Mouse (Mus musculus) lung, postnatal 0 days (tissue): ENCODE data around the gene Vps16. TPM values are rescaled to one million over a fixed set of nuclear protein-coding genes. Genes with fewer than 3 reads are reported as not detected.
A peak's percentile ranks its signal among the peaks of the same experiment; 100 is the strongest.

Experiments used
- ATAC-seq: fragments of 200-750 bp; cut with Nextera tagmentation; 2 replicates; pipeline ENCODE4 v1.8.0; 2017; ENCODE audit warnings: moderate library complexity
- DNase-seq: peaks from one replicate; pipeline ENCODE4 v3.0.0-alpha.2; 2016; ENCODE audit warnings: low spot score
- H3K27ac ChIP-seq: fragments of 300-500 bp; sonication (generic); 2 replicates; pipeline ENCODE4 v1.5.1; 2014; ENCODE audit warnings: antibody characterized with exemption, mild to moderate bottlenecking, low read length, mixed read lengths
- H3K27me3 ChIP-seq: fragments of 300-500 bp; sonication (generic); replicated peaks from 2 replicates; pipeline ENCODE4 v1.6.1; 2014; ENCODE audit warnings: low read length, mixed read lengths; ENCODE audit not compliant: insufficient read depth
- H3K36me3 ChIP-seq: fragments of 300-500 bp; sonication (generic); 2 replicates; pipeline ENCODE4 v1.6.1; 2014; ENCODE audit warnings: low read length, mixed read lengths; ENCODE audit not compliant: insufficient read depth
- H3K4me1 ChIP-seq: fragments of 300-500 bp; sonication (generic); 2 replicates; pipeline ENCODE4 v1.6.1; 2014; ENCODE audit warnings: antibody characterized with exemption, low read depth, low read length, mixed read lengths; ENCODE audit not compliant: insufficient read depth
- H3K4me2 ChIP-seq: fragments of 300-500 bp; sonication (generic); replicated peaks from 2 replicates; pipeline ENCODE4 v1.6.1; 2014; ENCODE audit warnings: low read depth, mild to moderate bottlenecking, low read length, moderate library complexity, mixed read lengths
- H3K4me3 ChIP-seq: fragments of 300-500 bp; sonication (generic); 2 replicates; pipeline ENCODE4 v1.5.1; 2014; ENCODE audit warnings: low read depth, low read length
- H3K9ac ChIP-seq: fragments of 300-500 bp; sonication (generic); replicated peaks from 2 replicates; pipeline ENCODE4 v1.6.1; 2014; ENCODE audit warnings: low read depth, mild to moderate bottlenecking
- H3K9me3 ChIP-seq: fragments of 300-500 bp; sonication (generic); 2 replicates; pipeline ENCODE4 v1.6.1; 2016; ENCODE audit warnings: low read length, mixed read lengths
- CTCF ChIP-seq: IDR thresholded peaks from 2 replicates; pipeline ENCODE4 v1.5.1; 2016; ENCODE audit warnings: antibody characterized with exemption, mild to moderate bottlenecking
- EP300 ChIP-seq: IDR thresholded peaks from 2 replicates; pipeline ENCODE4 v1.6.1; 2016; ENCODE audit warnings: antibody characterized with exemption, mild to moderate bottlenecking, control low read depth
- WGBS: fragments of 180-500 bp; shearing (Covaris S2); extraction: QIAGEN DNeasy Blood & Tissue Kit; methylation state at CpG from one replicate; pipeline ENCODE4 v1.1.7; 2014; 5-methylcytosine and 5-hydroxymethylcytosine counted together
- polyA plus RNA-seq: library from polyadenylated mRNA; unstranded; fragments of >200 nt; fragmentation: Nextera tagmentation; extraction: Ambion mirVana; gene quantifications from 2 replicates; pipeline ENCODE4 v1.2.1, GENCODE M21; 2015

Gene Vps16
- polyA plus RNA-seq, 1 experiment from 2014 or later: 47.0 TPM

DNA sequence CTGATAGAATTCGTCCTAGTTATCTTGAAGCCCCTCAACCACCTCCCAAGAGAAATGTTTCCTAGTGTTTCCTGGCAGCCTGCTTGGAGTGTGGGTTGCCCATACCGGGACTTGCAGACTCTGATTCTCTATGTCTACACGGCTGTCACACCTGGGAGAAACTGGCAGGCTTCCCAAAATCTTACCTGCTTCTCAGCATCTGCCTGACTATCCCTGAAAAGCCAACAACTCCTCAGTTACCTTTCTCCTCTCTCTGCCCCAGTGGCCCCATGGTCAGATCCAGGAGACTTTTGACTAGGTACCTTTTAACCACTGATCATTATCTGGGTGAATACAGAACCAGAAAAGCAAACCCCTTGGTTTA, 27.6 kb downstream of the Vps16 start:
- peak overlapping the region; percentile 91 for H3K4me2 ChIP-seq
- ATAC-seq (no peak), DNase-seq (no peak)
- WGBS: 44% methylated on average over 3 of the region's 3 CpGs
- TF ChIP-seq CTCF (no peak), EP300 (no peak)
- no peak overlapping the region for H3K9ac ChIP-seq
- H3K9me3 ChIP-seq: no peaks in the 10 kb centered on the region
- H3K36me3 ChIP-seq: no peaks in the 10 kb centered on the region
- H3K27ac ChIP-seq: no peak overlapping the region
- no peaks in the 10 kb centered on the region for H3K27me3 ChIP-seq
- peaks cover 12% of the 10 kb centered on the region for H3K4me1 ChIP-seq
- H3K4me3 ChIP-seq: no peak overlapping the region

DNA sequence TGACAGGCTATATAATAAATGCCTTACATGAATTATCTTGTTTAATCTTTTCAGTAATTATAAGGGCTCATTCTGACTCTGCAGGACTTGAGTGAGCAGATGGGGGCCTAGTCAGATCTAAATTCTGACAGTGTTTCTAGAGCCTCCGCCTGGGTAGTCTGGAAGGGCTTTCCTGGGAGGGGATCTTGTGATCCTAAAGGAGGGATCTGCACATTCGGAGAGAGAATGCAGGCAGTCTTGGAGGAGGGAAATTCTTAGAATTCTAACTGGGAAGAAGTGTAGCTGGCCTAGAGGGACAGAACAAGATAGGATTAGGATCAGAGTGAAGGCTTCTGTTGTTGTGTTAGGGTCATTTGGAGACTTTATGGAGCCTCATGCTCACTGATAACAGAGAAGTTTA, 28.1 kb downstream of the Vps16 start:
- Histone ChIP-seq H3K4me1 (peaks cover 12% of the 10 kb centered on the region), H3K4me2 (no peak overlapping the region), H3K4me3 (no peak overlapping the region), H3K36me3 (no peaks in the 10 kb centered on the region), H3K9me3 (no peaks in the 10 kb centered on the region), H3K27me3 (no peaks in the 10 kb centered on the region), H3K9ac (no peak overlapping the region), H3K27ac (no peak overlapping the region)
- WGBS: 72% methylated on average over 2 of the region's 2 CpGs
- no peak for DNase-seq
- no peak for TF ChIP-seq EP300
- TF ChIP-seq CTCF: no peak
- no peak for ATAC-seq

DNA sequence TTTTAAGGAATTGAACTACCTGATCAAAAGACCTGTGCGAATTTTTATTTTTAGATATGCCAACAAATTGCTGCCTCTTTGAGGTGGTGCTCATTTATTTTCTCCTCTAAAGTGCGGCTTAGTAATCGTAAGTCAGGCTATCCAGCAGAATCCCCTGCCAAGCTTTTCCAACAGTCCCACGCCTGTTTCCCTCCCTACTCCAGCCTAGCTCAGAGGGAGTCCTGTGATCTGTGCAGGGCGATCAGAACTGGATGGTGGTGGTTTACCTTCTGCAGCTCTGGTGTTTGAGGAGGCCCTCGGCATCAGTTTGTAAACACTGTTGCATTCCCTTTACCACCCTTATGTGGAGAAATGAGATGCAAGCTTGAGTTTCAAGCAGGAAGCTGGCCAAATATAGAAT, 29.3 kb downstream of the Vps16 start:
- Histone ChIP-seq H3K4me3 (no peak overlapping the region), H3K9me3 (no peaks in the 10 kb centered on the region), H3K4me1 (peaks cover 12% of the 10 kb centered on the region), H3K27ac (no peak overlapping the region), H3K9ac (no peak overlapping the region), H3K36me3 (no peaks in the 10 kb centered on the region), H3K4me2 (no peak overlapping the region), H3K27me3 (no peaks in the 10 kb centered on the region)
- 54% methylated on average over 6 of the region's 6 CpGs for WGBS
- DNase-seq: no peak
- no peak for ATAC-seq
- TF ChIP-seq CTCF: no peak
- no peak for TF ChIP-seq EP300

DNA sequence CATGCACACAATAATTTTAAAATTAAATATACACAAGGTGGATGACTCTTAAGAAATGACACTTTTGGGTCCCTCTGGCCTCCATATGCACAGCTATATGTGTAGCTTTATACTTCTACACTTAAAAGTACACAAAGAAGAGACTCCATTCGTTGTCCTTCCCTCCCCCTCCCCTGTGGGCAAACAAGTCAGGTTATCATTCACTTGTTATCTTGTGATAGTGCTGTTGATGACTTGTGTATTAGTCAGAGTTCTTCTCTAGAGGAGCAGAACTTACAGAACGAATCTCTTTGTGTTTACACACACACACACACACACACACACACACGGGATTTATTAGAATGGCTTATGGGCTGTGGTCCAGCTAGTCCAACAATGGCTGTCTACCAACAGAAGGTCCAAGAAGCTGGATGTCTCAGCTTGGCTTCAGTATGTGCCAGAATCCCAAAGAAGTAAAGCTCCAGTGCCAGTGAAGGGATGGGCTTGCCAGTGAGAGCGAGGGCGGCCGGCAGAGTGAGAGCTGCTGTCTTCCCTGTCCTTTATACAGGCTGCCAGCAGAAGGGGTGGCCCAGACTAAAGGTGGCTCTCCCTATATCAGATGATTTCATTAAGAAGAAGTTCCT, 30.7 kb downstream of the Vps16 start:
- Histone ChIP-seq H3K4me2 (no peak overlapping the region), H3K36me3 (no peaks in the 10 kb centered on the region), H3K9ac (no peak overlapping the region), H3K27ac (no peak overlapping the region), H3K4me3 (no peak overlapping the region), H3K9me3 (no peaks in the 10 kb centered on the region), H3K4me1 (peaks cover 8% of the 10 kb centered on the region), H3K27me3 (no peaks in the 10 kb centered on the region)
- no peak for TF ChIP-seq EP300
- TF ChIP-seq CTCF: no peak
- 51% methylated on average over 6 of the region's 6 CpGs for WGBS
- ATAC-seq (no peak), DNase-seq (no peak)

DNA sequence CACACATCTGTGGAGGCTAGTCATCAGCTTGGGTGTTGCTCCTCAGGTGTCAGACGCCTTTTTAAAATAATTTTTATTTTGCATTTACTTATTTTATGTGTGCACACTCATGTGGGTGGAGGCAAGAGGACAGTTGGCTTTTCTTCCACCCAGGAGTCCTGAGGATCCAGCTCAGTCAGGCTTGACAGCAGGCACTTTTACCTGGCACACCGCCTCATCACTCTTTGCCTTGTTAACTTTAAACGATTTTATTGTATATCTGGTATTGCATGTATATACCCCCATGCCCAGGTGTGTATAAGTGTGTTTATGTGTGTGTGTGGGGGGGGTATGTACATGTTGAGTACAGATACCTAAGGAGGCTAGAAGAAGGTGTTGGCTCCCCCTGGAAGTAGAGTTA, 33.7 kb downstream of the Vps16 start:
- ATAC-seq: no peak
- DNase-seq: no peak
- Histone ChIP-seq H3K27ac (no peak overlapping the region), H3K27me3 (no peaks in the 10 kb centered on the region), H3K4me1 (no peaks in the 10 kb centered on the region; the same call in 1 of the 2 replicates), H3K36me3 (no peaks in the 10 kb centered on the region), H3K9ac (no peak overlapping the region), H3K4me2 (no peak overlapping the region), H3K4me3 (no peak overlapping the region), H3K9me3 (no peaks in the 10 kb centered on the region)
- no peak for TF ChIP-seq EP300
- no peak for TF ChIP-seq CTCF
- WGBS: 89% methylated on average over 3 of the region's 3 CpGs

DNA sequence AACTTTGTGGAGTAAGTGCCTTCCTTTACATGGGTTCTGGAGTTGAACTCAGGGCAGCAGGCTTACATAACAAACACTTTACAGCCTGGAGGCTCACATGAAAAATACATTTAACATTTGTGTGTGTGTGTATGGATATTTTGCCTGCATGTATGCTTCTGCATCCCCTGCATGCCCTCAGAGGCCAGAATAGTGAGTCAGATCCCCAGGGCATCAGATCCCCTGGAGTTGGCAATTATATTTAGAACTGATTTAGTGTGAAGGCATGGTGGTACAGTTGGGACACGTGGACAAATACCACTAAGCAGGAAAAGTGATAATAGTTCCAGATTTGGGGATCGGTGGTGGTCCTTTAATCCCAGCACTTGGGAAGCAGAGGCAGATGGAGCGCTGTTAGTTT, 35.4 kb downstream of the Vps16 start:
- no peaks in the 10 kb centered on the region for H3K27me3 ChIP-seq
- ATAC-seq (no peak), DNase-seq (no peak)
- no peaks in the 10 kb centered on the region for H3K36me3 ChIP-seq
- no peak overlapping the region for H3K27ac ChIP-seq
- H3K4me1 ChIP-seq: no peaks in the 10 kb centered on the region; the same call in 1 of the 2 replicates
- H3K9ac ChIP-seq: no peak overlapping the region
- H3K9me3 ChIP-seq: no peaks in the 10 kb centered on the region
- H3K4me2 ChIP-seq: no peak overlapping the region
- 93% methylated on average over 3 of the region's 3 CpGs for WGBS
- TF ChIP-seq CTCF (no peak), EP300 (no peak)
- no peak overlapping the region for H3K4me3 ChIP-seq
